9 mouse cellular contexts compared by ENCODE assay signal in the genomic region with DNA sequence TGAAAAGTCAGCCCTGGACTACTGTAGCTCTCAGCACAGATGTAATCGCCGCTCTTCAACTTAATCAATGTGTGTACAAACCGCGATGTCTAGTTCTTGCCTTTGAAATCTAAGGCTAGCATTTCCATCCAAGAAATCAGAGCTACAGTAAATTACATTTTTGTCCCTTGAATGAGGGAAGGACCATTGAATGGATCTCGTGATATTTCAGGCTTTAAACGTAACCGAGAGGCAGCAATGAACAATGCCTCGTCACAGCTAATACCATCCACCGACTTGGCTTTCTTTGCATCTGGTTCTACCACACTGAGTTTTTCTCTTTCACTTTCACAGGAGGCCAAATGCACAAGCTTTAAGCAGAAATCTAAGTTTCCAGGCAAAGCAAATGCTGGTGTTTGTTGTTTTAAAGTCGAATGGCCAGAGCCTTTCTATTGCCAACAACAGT. TPM values are rescaled to one million over a fixed set of nuclear protein-coding genes. Genes with fewer than 3 reads are reported as not detected.
DNase-seq lines count a peak whose midpoint lies in the region; ATAC-seq and TF ChIP-seq lines count a peak whose summit lies in the region.
"Had no signal": no experiment of that assay in that cellular context is flagged by ENCODE, and none has a peak within 500 bp of the region (broad histone marks: within the 10 kb centered on the region; RNA-seq: fewer than 3 reads in every experiment).

No protein-coding gene starts in this region.

- H3K9ac ChIP-seq in forebrain, embryonic 11.5 days (ENCODE audit: low read length): peak overlapping the region; percentile 100
- H3K9ac ChIP-seq in intestine, embryonic 14.5 days (ENCODE audit: low read length): peak overlapping the region; percentile 25; the same call in 1 of the 2 replicates
- peak overlapping the region; percentile 30 for H3K9ac ChIP-seq in midbrain, embryonic 16.5 days (ENCODE audit: low read depth, low read length)

- ATAC-seq in forebrain, embryonic 11.5 days (replicated peaks; ENCODE audit: low FRiP score): no peak
- no peak for ATAC-seq in intestine, embryonic 14.5 days (replicated peaks; ENCODE audit: low FRiP score, low TSS enrichment, low read depth)
- ATAC-seq in midbrain, embryonic 16.5 days: no peak

- intact Hi-C loops in left cerebral cortex, adult 2 months (cut with DNase I): loop anchor here (10.0 kb wide), 1 partner anchor 944 kb away; a partner anchor contains a TSS
- intact Hi-C loops in left cerebral cortex, postnatal 4 days (cut with DNase I): loop anchor here (10.0 kb wide), 1 partner anchor 624 kb away; a partner anchor contains a TSS

- H3K4me3 ChIP-seq in left cerebral cortex, adult 2 months: peak overlapping the region; percentile 27; the same call in 1 of the 2 replicates
- peak overlapping the region; percentile 99 for H3K4me3 ChIP-seq in forebrain, embryonic 11.5 days (ENCODE audit: low read depth, low read length)
- H3K4me3 ChIP-seq in intestine, embryonic 14.5 days (ENCODE audit: low read depth, low read length): peak overlapping the region; percentile 13; the same call in 1 of the 2 replicates
- H3K4me3 ChIP-seq in midbrain, embryonic 16.5 days (ENCODE audit: low read depth, low read length): peak overlapping the region; percentile 14

- 2% methylated on average over 10 of the region's 10 CpGs for WGBS in forebrain, embryonic 11.5 days
- WGBS in intestine, embryonic 14.5 days: 25% methylated on average over 10 of the region's 10 CpGs
- 7% methylated on average over 10 of the region's 10 CpGs for WGBS in midbrain, embryonic 16.5 days

- H3K4me2 ChIP-seq in forebrain, embryonic 11.5 days (ENCODE audit: low read depth, low read length, severe bottlenecking): peak overlapping the region; percentile 82
- H3K4me2 ChIP-seq in intestine, embryonic 14.5 days (ENCODE audit: low read length): peak overlapping the region; percentile 85
- peak overlapping the region; percentile 81 for H3K4me2 ChIP-seq in midbrain, embryonic 16.5 days (ENCODE audit: low read length)

- DNase-seq in left cerebral cortex, adult 2 months (ENCODE audit: extremely low spot score in 1 of 2, low spot score in 2 of 2): no peak
- no peak for DNase-seq in left cerebral cortex, adult 9 months (ENCODE audit: low spot score in 2 of 2)
- DNase-seq in forebrain, embryonic 11.5 days (ENCODE audit: low spot score): no peak
- no peak for DNase-seq in intestine, embryonic 14.5 days (ENCODE audit: low spot score)
- DNase-seq in right cerebral cortex, postnatal 14 days: no peak
- DNase-seq in urinary bladder, postnatal 14 days (ENCODE audit: low spot score): no peak
- no peak for DNase-seq in left cerebral cortex, postnatal 4 days

- peak overlapping the region; percentile 53; the same call in 1 of the 2 replicates for H3K27ac ChIP-seq in left cerebral cortex, adult 2 months
- H3K27ac ChIP-seq in forebrain, embryonic 11.5 days (ENCODE audit: low read depth, low read length): peak overlapping the region; percentile 99
- H3K27ac ChIP-seq in intestine, embryonic 14.5 days (ENCODE audit: low read depth): peak overlapping the region; percentile 54; the same call in 1 of the 2 replicates
- H3K27ac ChIP-seq in midbrain, embryonic 16.5 days (ENCODE audit: low read length): peak overlapping the region; percentile 29

- H3K4me1 ChIP-seq in forebrain, embryonic 11.5 days (replicated peaks; ENCODE audit: control insufficient read depth, insufficient read depth, low read length): peaks cover 21% of the 10 kb centered on the region
- peaks cover 48% of the 10 kb centered on the region for H3K4me1 ChIP-seq in intestine, embryonic 14.5 days (replicated peaks; ENCODE audit: control insufficient read depth, insufficient read depth, low read length)
- peaks cover 35% of the 10 kb centered on the region for H3K4me1 ChIP-seq in midbrain, embryonic 16.5 days (ENCODE audit: control insufficient read depth, insufficient read depth, low read length)

- no peaks in the 10 kb centered on the region for H3K9me3 ChIP-seq in forebrain, embryonic 11.5 days (ENCODE audit: control insufficient read depth, low read length)
- no peaks in the 10 kb centered on the region for H3K9me3 ChIP-seq in intestine, embryonic 14.5 days (ENCODE audit: control insufficient read depth, low read length)
- H3K9me3 ChIP-seq in midbrain, embryonic 16.5 days (replicated peaks; ENCODE audit: control insufficient read depth, low read length, poor library complexity, severe bottlenecking): no peaks in the 10 kb centered on the region

- H3K36me3 ChIP-seq in forebrain, embryonic 11.5 days (ENCODE audit: control insufficient read depth, insufficient read depth, low read length): no peaks in the 10 kb centered on the region
- H3K36me3 ChIP-seq in intestine, embryonic 14.5 days (ENCODE audit: control insufficient read depth, insufficient read depth, low read length): no peaks in the 10 kb centered on the region
- no peaks in the 10 kb centered on the region for H3K36me3 ChIP-seq in midbrain, embryonic 16.5 days (ENCODE audit: control insufficient read depth, insufficient read depth, low read length)

- TF ChIP-seq CTCF in left cerebral cortex, adult 2 months (IDR thresholded peaks at IDR 0.05): no peak

- no peaks in the 10 kb centered on the region for H3K27me3 ChIP-seq in forebrain, embryonic 11.5 days (ENCODE audit: control insufficient read depth, insufficient read depth, low read length)
- no peaks in the 10 kb centered on the region for H3K27me3 ChIP-seq in intestine, embryonic 14.5 days (replicated peaks; ENCODE audit: control insufficient read depth, insufficient read depth, low read length)
- no peaks in the 10 kb centered on the region for H3K27me3 ChIP-seq in midbrain, embryonic 16.5 days (ENCODE audit: control insufficient read depth, insufficient read depth, low read depth, low read length)

RNA-seq across cellular contexts. Expression of a gene that starts 1.7 kb away (rescaled TPM):
- 1 to 10 TPM; 7.4 to 8.0 TPM for total RNA-seq in left cerebral cortex, adult 2 months (2021)
- 20.2 and 23.3 TPM in 2 replicates for polyA plus RNA-seq in forebrain, embryonic 11.5 days (2014; fragmentation: Nextera tagmentation; extraction: Ambion mirVana)
- 3.3 and 3.8 TPM in 2 replicates for polyA plus RNA-seq in intestine, embryonic 14.5 days (2014; fragmentation: Nextera tagmentation; extraction: Ambion mirVana)
- polyA plus RNA-seq in midbrain, embryonic 16.5 days (2015; fragmentation: Nextera tagmentation; extraction: Ambion mirVana): 5.0 and 7.4 TPM in 2 replicates
- total RNA-seq in left cerebral cortex, postnatal 4 days (2021): 10 to 100 TPM; 11.6 to 13.9 TPM

RNA-seq across cellular contexts. Expression of a gene that starts 4.5 kb away (rescaled TPM):
- 10 to 100 TPM; 51.6 to 52.1 TPM for total RNA-seq in left cerebral cortex, adult 2 months (2021)
- polyA plus RNA-seq in forebrain, embryonic 11.5 days (2014; fragmentation: Nextera tagmentation; extraction: Ambion mirVana): 52.9 and 54.2 TPM in 2 replicates
- polyA plus RNA-seq in intestine, embryonic 14.5 days (2014; fragmentation: Nextera tagmentation; extraction: Ambion mirVana): 36.4 and 40.2 TPM in 2 replicates
- polyA plus RNA-seq in midbrain, embryonic 16.5 days (2015; fragmentation: Nextera tagmentation; extraction: Ambion mirVana): 43.7 and 45.8 TPM in 2 replicates
- total RNA-seq in left cerebral cortex, postnatal 4 days (2021): 10 to 100 TPM; 50.4 to 59.6 TPM

RNA-seq across cellular contexts. Expression of a gene that starts 13.0 kb away (rescaled TPM):
- total RNA-seq in left cerebral cortex, adult 2 months (2021): 1 to 10 TPM; 2.7 to 5.0 TPM
- polyA plus RNA-seq in forebrain, embryonic 11.5 days (2014; fragmentation: Nextera tagmentation; extraction: Ambion mirVana): 12.2 and 15.4 TPM in 2 replicates
- 11.5 and 13.3 TPM in 2 replicates for polyA plus RNA-seq in intestine, embryonic 14.5 days (2014; fragmentation: Nextera tagmentation; extraction: Ambion mirVana)
- 7.5 and 10.8 TPM in 2 replicates for polyA plus RNA-seq in midbrain, embryonic 16.5 days (2015; fragmentation: Nextera tagmentation; extraction: Ambion mirVana)
- total RNA-seq in left cerebral cortex, postnatal 4 days (2021): 1 to 10 TPM; 3.2 to 5.2 TPM

RNA-seq across cellular contexts. Expression of a gene that starts 53.8 kb away (rescaled TPM):
- total RNA-seq in left cerebral cortex, adult 2 months (2021): not detected
- not detected in 2 replicates for polyA plus RNA-seq in forebrain, embryonic 11.5 days (2014; fragmentation: Nextera tagmentation; extraction: Ambion mirVana)
- not detected in 2 replicates for polyA plus RNA-seq in intestine, embryonic 14.5 days (2014; fragmentation: Nextera tagmentation; extraction: Ambion mirVana)
- polyA plus RNA-seq in midbrain, embryonic 16.5 days (2015; fragmentation: Nextera tagmentation; extraction: Ambion mirVana): not detected in 2 replicates
- not detected for total RNA-seq in left cerebral cortex, postnatal 4 days (2021)
- total RNA-seq: MEL had no signal

Comparison
In these comparisons a context has a peak if more than half of its experiments do, and no peak if none do; other contexts are left out.
1. H3K27ac ChIP-seq: peak in every context shown above with its lines; median percentile 99 in forebrain, embryonic 11.5 days; 54 in intestine, embryonic 14.5 days; 53 in left cerebral cortex, adult 2 months; 29 in midbrain, embryonic 16.5 days.
2. H3K4me3 ChIP-seq: peak in every context shown above with its lines; median percentile 99 in forebrain, embryonic 11.5 days; 27 in left cerebral cortex, adult 2 months; 14 in midbrain, embryonic 16.5 days; 13 in intestine, embryonic 14.5 days.
3. H3K9ac ChIP-seq: peak in every context shown above with its lines; median percentile 100 in forebrain, embryonic 11.5 days; 30 in midbrain, embryonic 16.5 days; 25 in intestine, embryonic 14.5 days.